Mouse (Mus musculus) kidney, embryonic 14.5 days (tissue): ENCODE results near the gene Gnat2. TPM values are rescaled to one million over a fixed set of nuclear protein-coding genes. Genes with fewer than 3 reads are reported as not detected.

Experiments
- ATAC-seq: fragments of 200-750 bp; cut with Nextera tagmentation; 2 replicates; pipeline ENCODE4 v1.8.0; 2017; ENCODE audit warnings: moderate number of reproducible peaks, mild to moderate bottlenecking, moderate TSS enrichment, moderate library complexity; ENCODE audit not compliant: low FRiP score, low TSS enrichment
- H3K27ac ChIP-seq: fragments of 300-500 bp; sonication (generic); 2 replicates; pipeline ENCODE4 v1.5.1; 2014; ENCODE audit warnings: low read depth, mild to moderate bottlenecking, low read length, moderate library complexity, mixed read lengths
- H3K27me3 ChIP-seq: fragments of 300-500 bp; sonication (generic); 2 replicates; pipeline ENCODE4 v1.6.1; 2014; ENCODE audit warnings: mild to moderate bottlenecking, low read length; ENCODE audit not compliant: control insufficient read depth, insufficient read depth
- H3K36me3 ChIP-seq: fragments of 300-500 bp; sonication (generic); 2 replicates; pipeline ENCODE4 v1.6.1; 2014; ENCODE audit warnings: low read length, mixed read lengths; ENCODE audit not compliant: control insufficient read depth, insufficient read depth
- H3K4me1 ChIP-seq: fragments of 300-500 bp; sonication (generic); 2 replicates; pipeline ENCODE4 v1.6.1; 2014; ENCODE audit warnings: low read length, mixed read lengths; ENCODE audit not compliant: control insufficient read depth, insufficient read depth
- H3K4me2 ChIP-seq: fragments of 300-500 bp; sonication (generic); replicated peaks from 2 replicates; pipeline ENCODE4 v1.6.1; 2014; ENCODE audit warnings: low read depth, mild to moderate bottlenecking, low read length
- H3K4me3 ChIP-seq: fragments of 300-500 bp; sonication (generic); 2 replicates; pipeline ENCODE4 v1.5.1; 2014; ENCODE audit warnings: mild to moderate bottlenecking, low read length
- H3K9ac ChIP-seq: fragments of 300-500 bp; sonication (generic); 2 replicates; pipeline ENCODE4 v1.6.1; 2014; ENCODE audit warnings: low read depth, mild to moderate bottlenecking, low read length, moderate library complexity
- H3K9me3 ChIP-seq: fragments of 300-500 bp; sonication (generic); 2 replicates; pipeline ENCODE4 v1.6.1; 2016; ENCODE audit warnings: low read length; ENCODE audit not compliant: control insufficient read depth
- WGBS: fragments of 180-500 bp; shearing (Covaris S2); extraction: QIAGEN DNeasy Blood & Tissue Kit; methylation state at CpG from one replicate; pipeline ENCODE4 v1.1.7; 2014; 5-methylcytosine and 5-hydroxymethylcytosine counted together
- polyA plus RNA-seq: library from polyadenylated mRNA; unstranded; fragments of >200 nt; fragmentation: Nextera tagmentation; extraction: Ambion mirVana; gene quantifications from 2 replicates; pipeline ENCODE4 v1.2.1, GENCODE M21; 2014

Gnat2 gene
- polyA plus RNA-seq, 1 experiment from 2014 or later = 1.5 TPM

- H3K9me3 ChIP-seq = no peaks in the 10 kb centered on the region
- H3K4me1 ChIP-seq = peaks cover 13% of the 10 kb centered on the region; the same call in 1 of the 2 replicates
- H3K9ac ChIP-seq = no peak overlapping the region
- H3K4me2 ChIP-seq = no peak overlapping the region
- H3K36me3 ChIP-seq = no peaks in the 10 kb centered on the region
- no peaks in the 10 kb centered on the region for H3K27me3 ChIP-seq
- ATAC-seq = no peak
- WGBS = 40% methylated on average over 5 of the region's 5 CpGs
- no peak overlapping the region; the same call in 1 of the 2 replicates for H3K27ac ChIP-seq
- H3K4me3 ChIP-seq = no peak overlapping the region
Observed at GRCm38 (mm10) chr3:108088842-108089380, 3.7 kb upstream of the Gnat2 start.

DNA sequence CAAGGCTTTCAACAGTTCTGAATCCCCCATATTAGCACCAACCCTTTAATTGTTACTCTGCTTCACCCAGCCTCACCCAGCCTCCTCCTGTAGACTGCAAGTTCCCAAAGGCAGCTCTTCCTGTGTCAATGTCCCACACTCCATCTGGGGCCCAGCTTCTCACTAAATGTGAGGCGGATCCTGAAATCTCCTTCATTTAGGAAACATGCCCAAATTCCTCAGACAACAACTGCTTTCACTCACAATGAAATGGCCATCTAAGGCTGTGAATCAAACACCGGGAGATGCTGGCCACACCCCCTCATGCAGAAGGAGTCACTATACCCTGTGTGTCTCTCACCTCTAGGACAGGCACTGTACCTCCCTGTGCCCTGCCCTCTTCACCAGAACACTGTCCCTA, 2.7 kb upstream of the Gnat2 start:
- H3K27me3 ChIP-seq = no peaks in the 10 kb centered on the region
- H3K4me3 ChIP-seq = no peak overlapping the region
- H3K36me3 ChIP-seq = no peaks in the 10 kb centered on the region
- H3K27ac ChIP-seq = no peak overlapping the region
- H3K4me1 ChIP-seq = peaks cover 3% of the 10 kb centered on the region; the same call in 1 of the 2 replicates
- no peak for ATAC-seq
- 36% methylated on average over 2 of the region's 2 CpGs for WGBS
- no peak overlapping the region for H3K4me2 ChIP-seq
- no peaks in the 10 kb centered on the region for H3K9me3 ChIP-seq
- H3K9ac ChIP-seq = no peak overlapping the region

DNA sequence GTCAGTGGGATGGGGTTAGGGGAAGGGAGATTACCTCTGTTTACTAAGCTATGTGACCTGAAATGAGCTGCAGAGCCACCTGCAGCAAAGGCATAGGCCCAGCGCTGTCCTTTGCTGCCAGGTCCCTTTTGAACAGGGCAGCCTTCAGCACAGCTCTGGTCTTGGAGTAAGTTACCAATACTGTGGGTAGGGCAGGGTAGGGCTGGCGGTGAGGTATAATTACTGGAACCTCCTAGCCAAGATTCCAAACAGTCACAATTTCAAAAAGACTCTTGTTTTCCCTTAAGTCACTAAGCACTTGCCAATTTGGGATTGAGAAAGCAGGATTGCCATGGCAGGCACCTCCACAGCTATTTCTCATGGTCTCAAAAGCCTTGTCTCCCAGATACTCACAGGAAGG, 2.0 kb upstream of the Gnat2 start:
- Histone ChIP-seq H3K36me3 (no peaks in the 10 kb centered on the region), H3K4me1 (peaks cover 3% of the 10 kb centered on the region; the same call in 1 of the 2 replicates), H3K4me2 (no peak overlapping the region), H3K9ac (no peak overlapping the region), H3K27me3 (no peaks in the 10 kb centered on the region), H3K9me3 (no peaks in the 10 kb centered on the region), H3K27ac (no peak overlapping the region), H3K4me3 (no peak overlapping the region)
- WGBS = 85% methylated on average over 2 of the region's 2 CpGs
- no peak for ATAC-seq

DNA sequence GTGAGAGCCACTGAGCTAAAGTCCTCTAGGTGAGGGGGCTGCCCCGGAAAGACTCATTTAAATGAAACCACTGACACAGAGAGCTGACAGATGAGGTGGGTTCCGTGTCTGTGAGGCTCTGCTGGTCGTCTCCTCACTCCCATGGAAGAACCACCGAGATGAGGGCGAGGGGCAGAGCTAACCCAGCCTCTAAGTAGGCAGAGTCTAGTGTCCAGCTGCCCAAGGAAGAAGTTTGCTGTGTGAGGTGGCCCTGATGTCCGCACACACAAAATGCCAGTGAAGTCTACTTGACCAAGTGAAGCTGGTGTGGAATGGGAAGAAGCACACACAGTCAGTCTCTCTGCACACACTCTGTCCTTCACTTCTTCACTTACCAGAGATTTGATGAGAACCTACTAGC, 559 bp upstream of the Gnat2 start:
- no peak for ATAC-seq
- Histone ChIP-seq H3K4me1 (peaks cover 3% of the 10 kb centered on the region; the same call in 1 of the 2 replicates), H3K9ac (no peak overlapping the region), H3K4me2 (no peak overlapping the region), H3K4me3 (no peak overlapping the region), H3K9me3 (no peaks in the 10 kb centered on the region), H3K27ac (no peak overlapping the region), H3K27me3 (no peaks in the 10 kb centered on the region), H3K36me3 (no peaks in the 10 kb centered on the region)
- WGBS = 74% methylated on average over 6 of the region's 6 CpGs

DNA sequence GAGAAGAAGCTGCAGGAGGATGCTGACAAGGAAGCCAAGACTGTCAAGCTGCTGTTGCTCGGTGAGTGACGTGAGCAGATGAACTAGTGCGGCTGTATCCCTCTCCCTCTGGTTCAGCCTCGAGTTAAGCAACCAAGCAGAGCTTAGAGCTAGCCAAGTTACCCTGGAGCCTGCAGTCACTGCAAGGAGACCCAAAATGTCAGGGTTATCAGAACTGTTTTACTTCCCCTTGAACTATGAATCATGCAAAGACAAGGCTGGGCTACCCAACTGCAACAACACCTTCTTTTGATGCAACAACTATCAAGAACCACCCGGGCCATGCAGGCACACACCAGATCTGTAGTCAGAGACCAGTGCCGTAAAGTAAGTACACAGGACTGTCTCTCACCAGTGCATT, 717 bp downstream of the Gnat2 start:
- H3K36me3 ChIP-seq = no peaks in the 10 kb centered on the region
- H3K4me1 ChIP-seq = no peaks in the 10 kb centered on the region
- no peak for ATAC-seq
- H3K9me3 ChIP-seq = no peaks in the 10 kb centered on the region
- WGBS = 75% methylated on average over 6 of the region's 6 CpGs
- H3K9ac ChIP-seq = no peak overlapping the region
- no peak overlapping the region for H3K4me3 ChIP-seq
- H3K4me2 ChIP-seq = no peak overlapping the region
- H3K27ac ChIP-seq = no peak overlapping the region
- H3K27me3 ChIP-seq = no peaks in the 10 kb centered on the region

DNA sequence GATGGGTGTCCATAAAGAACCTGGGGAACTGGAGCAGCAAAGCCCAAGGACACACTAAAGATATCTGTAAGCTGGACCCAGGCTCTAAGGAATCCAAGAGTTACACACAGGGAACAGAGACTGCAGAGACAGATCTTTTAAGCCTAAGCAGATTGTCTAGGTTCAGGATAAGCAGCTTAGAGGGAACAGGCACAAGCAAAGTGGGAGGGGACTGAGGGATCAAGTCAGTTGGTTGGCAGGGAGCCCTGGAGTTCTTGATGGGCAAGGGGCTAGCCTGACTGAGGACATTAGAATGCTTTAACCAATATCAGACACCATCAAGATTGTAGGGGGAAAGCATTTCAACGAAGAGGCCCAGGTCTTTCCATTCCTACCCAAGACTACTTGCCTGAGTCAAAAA, 1.6 kb downstream of the Gnat2 start:
- no peak overlapping the region for H3K4me2 ChIP-seq
- no peaks in the 10 kb centered on the region for H3K9me3 ChIP-seq
- H3K27ac ChIP-seq = no peak overlapping the region
- WGBS = 81% methylated on average over 1 of the region's 1 CpGs
- ATAC-seq = no peak
- H3K4me1 ChIP-seq = no peaks in the 10 kb centered on the region
- no peak overlapping the region for H3K4me3 ChIP-seq
- H3K36me3 ChIP-seq = no peaks in the 10 kb centered on the region
- H3K27me3 ChIP-seq = no peaks in the 10 kb centered on the region
- H3K9ac ChIP-seq = no peak overlapping the region

GRCm38 (mm10) chr3:108094976-108095760, 2.6 kb downstream of the Gnat2 start:
- Histone ChIP-seq H3K4me3 (no peak overlapping the region), H3K9me3 (no peaks in the 10 kb centered on the region), H3K4me1 (no peaks in the 10 kb centered on the region), H3K4me2 (no peak overlapping the region), H3K27me3 (no peaks in the 10 kb centered on the region), H3K27ac (no peak overlapping the region), H3K36me3 (no peaks in the 10 kb centered on the region), H3K9ac (no peak overlapping the region)
- WGBS = 92% methylated on average over 12 of the region's 12 CpGs
- no peak for ATAC-seq

- H3K9ac ChIP-seq = no peak overlapping the region
- 55% methylated on average over 8 of the region's 8 CpGs for WGBS
- H3K4me3 ChIP-seq = no peak overlapping the region
- H3K27ac ChIP-seq = no peak overlapping the region
- H3K4me2 ChIP-seq = no peak overlapping the region
- no peaks in the 10 kb centered on the region for H3K9me3 ChIP-seq
- H3K4me1 ChIP-seq = no peaks in the 10 kb centered on the region
- ATAC-seq = no peak
- no peaks in the 10 kb centered on the region for H3K27me3 ChIP-seq
- no peaks in the 10 kb centered on the region for H3K36me3 ChIP-seq
Observed at GRCm38 (mm10) chr3:108096226-108096625, 3.6 kb downstream of the Gnat2 start.

DNA sequence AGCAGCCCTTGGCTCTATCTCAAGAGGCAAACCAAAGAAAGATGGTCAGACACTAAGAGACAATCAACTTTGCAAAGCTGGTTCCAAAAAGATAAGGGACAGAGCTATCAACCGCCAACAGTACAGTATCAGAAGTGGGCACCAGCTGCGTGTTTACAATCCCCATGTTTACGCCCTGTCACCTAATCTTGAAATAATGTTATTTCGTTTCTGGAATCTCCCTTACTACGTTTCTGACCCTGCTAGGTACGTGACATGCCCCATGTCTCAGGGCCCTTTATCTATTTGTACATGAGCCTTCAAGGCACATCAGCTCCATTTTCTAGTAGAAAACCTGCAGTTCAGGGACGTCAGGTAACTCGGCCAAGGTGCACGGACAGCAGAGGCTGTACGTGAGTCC, 4.1 kb downstream of the Gnat2 start:
- Histone ChIP-seq H3K27ac (no peak overlapping the region), H3K4me2 (no peak overlapping the region), H3K27me3 (no peaks in the 10 kb centered on the region), H3K9me3 (no peaks in the 10 kb centered on the region), H3K9ac (no peak overlapping the region), H3K36me3 (no peaks in the 10 kb centered on the region), H3K4me1 (no peaks in the 10 kb centered on the region), H3K4me3 (no peak overlapping the region)
- no peak for ATAC-seq
- WGBS = 76% methylated on average over 10 of the region's 10 CpGs
